Mouse (Mus musculus): ENCODE measurements around the gene Dazap1. TPM values are rescaled to one million over a fixed set of nuclear protein-coding genes. Genes with fewer than 3 reads are reported as not detected.

Gene Dazap1
- total and polyA plus RNA-seq, 3 experiments: 159 to 236 TPM; not detected in 1

DNA sequence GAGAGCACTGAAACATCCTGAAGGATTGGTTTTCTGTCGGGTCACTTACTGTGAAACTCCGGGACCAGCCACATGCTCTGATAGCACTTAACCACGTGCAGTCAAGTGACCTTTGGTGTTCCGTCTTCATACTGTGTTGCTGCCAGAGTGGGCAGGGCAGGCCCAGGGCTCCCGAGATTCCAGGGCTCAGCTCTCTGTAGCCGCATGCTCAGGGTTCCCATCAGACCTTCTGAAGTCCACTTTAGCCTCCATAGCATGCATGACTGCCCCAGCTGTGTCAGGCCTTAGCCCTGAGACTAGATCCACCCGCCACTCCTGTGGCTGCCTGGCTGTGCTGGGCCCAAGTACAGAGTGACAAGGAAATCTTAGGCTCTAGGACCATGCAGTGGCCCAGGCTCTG is 20.0 kb downstream of the Dazap1 start:
- DNase-seq (ENCODE audit: low read depth, low spot score): no peak
- Histone ChIP-seq H3K4me3 (ENCODE audit: control insufficient read depth in 1 of 2, insufficient read depth in 1 of 2, low read depth in 2 of 2, low read length in 2 of 2) (no peak overlapping the region), H3K79me2 (ENCODE audit: control insufficient read depth, insufficient read depth, low read length, poor library complexity) (no peaks in the 10 kb centered on the region), H3K9ac (ENCODE audit: control insufficient read depth, low read depth, low read length, poor library complexity, severe bottlenecking) (no peak overlapping the region), H3K27me3 (ENCODE audit: control insufficient read depth in 1 of 2, insufficient read depth in 2 of 2, low read length in 2 of 2) (no peaks in the 10 kb centered on the region), H3K9me3 (replicated peaks; ENCODE audit: insufficient read depth, low read length) (no peaks in the 10 kb centered on the region), H3K4me1 (ENCODE audit: control insufficient read depth in 1 of 2, insufficient read depth in 2 of 2, low read length in 2 of 2) (no peaks in the 10 kb centered on the region), H3K27ac (ENCODE audit: control insufficient read depth, low read depth, low read length) (no peak overlapping the region), H3K36me3 (ENCODE audit: control insufficient read depth in 1 of 2, insufficient read depth in 2 of 2, low read length in 2 of 2) (peaks cover 0 to 19% of the 10 kb centered on the region in 2 experiments; a peak in 2 of 4 replicates)
- TF ChIP-seq CTCF (IDR thresholded peaks at IDR 0.05 in 2 of 3, conservative IDR thresholded peaks at IDR 0.05 in 1 of 3; ENCODE audit: control insufficient read depth in 1 of 3, insufficient read depth in 1 of 3, low read depth in 2 of 3, low read length in 3 of 3, poor library complexity in 1 of 3, severe bottlenecking in 1 of 3): no peak
- no peak for TF ChIP-seq MYB (IDR thresholded peaks at IDR 0.05; ENCODE audit: low read depth, low read length)
- TF ChIP-seq MYC (IDR thresholded peaks at IDR 0.05; ENCODE audit: low read depth, low read length): no peak
- TF ChIP-seq HCFC1 (IDR thresholded peaks at IDR 0.05; ENCODE audit: low read depth, low read length): no peak
- TF ChIP-seq ZMIZ1 (IDR thresholded peaks at IDR 0.05; ENCODE audit: low read depth, low read length): no peak
- TF ChIP-seq TCF12 (IDR thresholded peaks at IDR 0.05; ENCODE audit: low read depth, low read length): no peak
- no peak for TF ChIP-seq CHD1 (IDR thresholded peaks at IDR 0.05; ENCODE audit: low read depth, low read length)
- TF ChIP-seq BHLHE40 (IDR thresholded peaks at IDR 0.05; ENCODE audit: borderline replicate concordance, low read depth, low read length): no peak
- no peak for TF ChIP-seq JUND (IDR thresholded peaks at IDR 0.05; ENCODE audit: low read depth, low read length)
- TF ChIP-seq EP300 (IDR thresholded peaks at IDR 0.05; ENCODE audit: low read depth in 1 of 2, low read length in 2 of 2): no peak
- no peak for TF ChIP-seq SIN3A (IDR thresholded peaks at IDR 0.05; ENCODE audit: low read length)
- TF ChIP-seq RCOR1 (IDR thresholded peaks at IDR 0.05; ENCODE audit: low read depth, low read length): no peak
- no peak for TF ChIP-seq MXI1 (IDR thresholded peaks at IDR 0.05; ENCODE audit: low read depth, low read length)

DNA sequence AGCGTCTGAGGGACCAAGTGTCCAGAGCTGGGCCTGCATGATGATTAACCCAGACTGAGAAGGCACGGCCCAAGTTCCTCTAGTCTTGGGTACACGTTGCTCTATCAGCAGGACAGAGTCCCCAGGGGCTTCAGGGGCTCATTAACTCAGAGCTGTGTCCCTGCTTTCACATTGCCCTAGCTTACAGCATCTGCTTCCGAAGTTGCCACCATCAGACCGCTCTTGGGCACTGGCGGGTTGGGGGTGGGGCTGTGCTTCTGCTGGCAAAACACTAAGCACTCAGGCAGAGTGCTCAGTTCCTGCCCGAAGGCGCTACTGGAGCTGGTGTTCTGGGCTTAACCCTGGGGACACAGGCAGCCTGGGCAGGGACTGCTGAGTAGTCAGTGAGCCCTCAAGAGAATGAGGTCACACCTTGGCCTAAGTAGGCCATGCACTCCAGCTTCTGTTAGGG is 20.7 kb downstream of the Dazap1 start:
- no peak for DNase-seq (ENCODE audit: low read depth, low spot score)
- Histone ChIP-seq H3K4me1 (ENCODE audit: control insufficient read depth in 1 of 2, insufficient read depth in 2 of 2, low read length in 2 of 2) (no peaks in the 10 kb centered on the region), H3K4me3 (ENCODE audit: control insufficient read depth in 1 of 2, insufficient read depth in 1 of 2, low read depth in 2 of 2, low read length in 2 of 2) (no peak overlapping the region), H3K9me3 (replicated peaks; ENCODE audit: insufficient read depth, low read length) (no peaks in the 10 kb centered on the region), H3K27ac (ENCODE audit: control insufficient read depth, low read depth, low read length) (no peak overlapping the region), H3K9ac (ENCODE audit: control insufficient read depth, low read depth, low read length, poor library complexity, severe bottlenecking) (no peak overlapping the region), H3K79me2 (ENCODE audit: control insufficient read depth, insufficient read depth, low read length, poor library complexity) (no peaks in the 10 kb centered on the region), H3K27me3 (ENCODE audit: control insufficient read depth in 1 of 2, insufficient read depth in 2 of 2, low read length in 2 of 2) (no peaks in the 10 kb centered on the region), H3K36me3 (ENCODE audit: control insufficient read depth in 1 of 2, insufficient read depth in 2 of 2, low read length in 2 of 2) (peaks cover 0 to 19% of the 10 kb centered on the region in 2 experiments; a peak in 2 of 4 replicates)
- TF ChIP-seq POLR2A (IDR thresholded peaks at IDR 0.05; ENCODE audit: control insufficient read depth in 1 of 2, insufficient read depth in 1 of 2, low read depth in 1 of 2, low read length in 2 of 2, poor library complexity in 1 of 2) (0 out of 4 replicates have a peak, but pooled peaks of 1 of the 2 experiments have one; percentile 7), MAX (IDR thresholded peaks at IDR 0.05; ENCODE audit: low read length) (no peak), CTCF (IDR thresholded peaks at IDR 0.05 in 2 of 3, conservative IDR thresholded peaks at IDR 0.05 in 1 of 3; ENCODE audit: control insufficient read depth in 1 of 3, insufficient read depth in 1 of 3, low read depth in 2 of 3, low read length in 3 of 3, poor library complexity in 1 of 3, severe bottlenecking in 1 of 3) (no peak)

All from MEL (cell line).